Mouse (Mus musculus) embryo, embryonic 10.5 days (tissue): ENCODE measurements around the gene Phactr1.

Experiments
- DNase-seq: peaks from one replicate; pipeline ENCODE4 v3.0.0-alpha.2; 2015; ENCODE audit warnings: low spot score

Phactr1 gene

GRCm38 (mm10) chr13:42976144-42976543 lies 295.7 kb downstream of the Phactr1 start:
- DNase-seq = no peak

GRCm38 (mm10) chr13:42976967-42977366 lies 296.5 kb downstream of the Phactr1 start:
- peak; percentile 30 for DNase-seq

- DNase-seq = no peak
These were observed 300.2 kb downstream of the Phactr1 start for GRCm38 (mm10) chr13:42980581-42980980.

GRCm38 (mm10) chr13:42982646-42983045 lies 302.2 kb downstream of the Phactr1 start:
- DNase-seq = no peak

- no peak for DNase-seq
These were observed 305.4 kb downstream of the Phactr1 start for GRCm38 (mm10) chr13:42985806-42986205.

GRCm38 (mm10) chr13:42987931-42988579 lies 307.6 kb downstream of the Phactr1 start:
- no peak for DNase-seq

- DNase-seq = no peak
These were observed 309.1 kb downstream of the Phactr1 start for GRCm38 (mm10) chr13:42989481-42989880.

- no peak for DNase-seq
These were observed 309.6 kb downstream of the Phactr1 start for GRCm38 (mm10) chr13:42990051-42990450.

GRCm38 (mm10) chr13:42990493-42991111 lies 310.2 kb downstream of the Phactr1 start:
- no peak for DNase-seq

- DNase-seq = no peak
These were observed 310.7 kb downstream of the Phactr1 start for GRCm38 (mm10) chr13:42991164-42991563.

GRCm38 (mm10) chr13:42992306-42992705 lies 311.9 kb downstream of the Phactr1 start:
- peak; percentile 22 for DNase-seq

- no peak for DNase-seq
These were observed 313.9 kb downstream of the Phactr1 start for GRCm38 (mm10) chr13:42994276-42994675.

GRCm38 (mm10) chr13:42996188-42996587 lies 315.8 kb downstream of the Phactr1 start:
- DNase-seq = no peak

- no peak for DNase-seq
These were observed 318.9 kb downstream of the Phactr1 start for GRCm38 (mm10) chr13:42999287-42999686.

GRCm38 (mm10) chr13:43005131-43005579 lies 324.7 kb downstream of the Phactr1 start:
- DNase-seq = peak; percentile 58

GRCm38 (mm10) chr13:43008466-43008865 lies 328.0 kb downstream of the Phactr1 start:
- DNase-seq = no peak

GRCm38 (mm10) chr13:43009596-43009995 lies 329.2 kb downstream of the Phactr1 start:
- no peak for DNase-seq

- no peak for DNase-seq
These were observed 331.1 kb downstream of the Phactr1 start for GRCm38 (mm10) chr13:43011516-43011915.

GRCm38 (mm10) chr13:43013984-43014383 lies 333.6 kb downstream of the Phactr1 start:
- no peak for DNase-seq

GRCm38 (mm10) chr13:43015768-43016167 lies 335.3 kb downstream of the Phactr1 start:
- DNase-seq = no peak

- no peak for DNase-seq
These were observed 338.4 kb downstream of the Phactr1 start for GRCm38 (mm10) chr13:43018863-43019262.

GRCm38 (mm10) chr13:43021031-43021430 lies 340.6 kb downstream of the Phactr1 start:
- DNase-seq = no peak

- DNase-seq = no peak
These were observed 342.6 kb downstream of the Phactr1 start for GRCm38 (mm10) chr13:43023005-43023404.

GRCm38 (mm10) chr13:43027568-43027967 lies 347.1 kb downstream of the Phactr1 start:
- DNase-seq = no peak
